Mouse (Mus musculus) CH12.LX (cell line): ENCODE measurements around the gene Srsf10.

Source experiments
- CTCF ChIP-seq, 2 experiments: IDR thresholded peaks in 1 of 2; conservative IDR thresholded peaks in 1 of 2; 2 replicates each; pipeline ENCODE4 v1.5.1; 2011 to 2012; ENCODE audit warnings: low read depth in 2 of 2, low read length in 2 of 2, improper control_type of control experiment in 1 of 2, inconsistent platforms in 1 of 2, mild to moderate bottlenecking in 1 of 2, moderate library complexity in 1 of 2
- POLR2A ChIP-seq: IDR thresholded peaks from 2 replicates; pipeline ENCODE4 v1.6.1; 2011; ENCODE audit warnings: low read depth, mild to moderate bottlenecking, improper control_type of control experiment, low read length

- TF ChIP-seq CTCF (conservative IDR thresholded peaks at IDR 0.05 in 1 of 2, IDR thresholded peaks at IDR 0.05 in 1 of 2; ENCODE audit: low read depth in 2 of 2, low read length in 2 of 2), result no peak
- TF ChIP-seq POLR2A, result no peak
Measured at GRCm38 (mm10) chr4:135819826-135820526, 35.6 kb upstream of the Srsf10 start.
